Mouse (Mus musculus): Measurements from ENCODE around the gene Tac2. TPM values are rescaled to one million over a fixed set of nuclear protein-coding genes. Genes with fewer than 3 reads are reported as not detected.
"Not testable (repeated sequence)": the region's sequence is repeated elsewhere in the genome, so short reads cannot be mapped to it uniquely, and the experiment has no call there.

The Tac2 gene
- polyA plus RNA-seq, 1 experiment, result not detected

DNA sequence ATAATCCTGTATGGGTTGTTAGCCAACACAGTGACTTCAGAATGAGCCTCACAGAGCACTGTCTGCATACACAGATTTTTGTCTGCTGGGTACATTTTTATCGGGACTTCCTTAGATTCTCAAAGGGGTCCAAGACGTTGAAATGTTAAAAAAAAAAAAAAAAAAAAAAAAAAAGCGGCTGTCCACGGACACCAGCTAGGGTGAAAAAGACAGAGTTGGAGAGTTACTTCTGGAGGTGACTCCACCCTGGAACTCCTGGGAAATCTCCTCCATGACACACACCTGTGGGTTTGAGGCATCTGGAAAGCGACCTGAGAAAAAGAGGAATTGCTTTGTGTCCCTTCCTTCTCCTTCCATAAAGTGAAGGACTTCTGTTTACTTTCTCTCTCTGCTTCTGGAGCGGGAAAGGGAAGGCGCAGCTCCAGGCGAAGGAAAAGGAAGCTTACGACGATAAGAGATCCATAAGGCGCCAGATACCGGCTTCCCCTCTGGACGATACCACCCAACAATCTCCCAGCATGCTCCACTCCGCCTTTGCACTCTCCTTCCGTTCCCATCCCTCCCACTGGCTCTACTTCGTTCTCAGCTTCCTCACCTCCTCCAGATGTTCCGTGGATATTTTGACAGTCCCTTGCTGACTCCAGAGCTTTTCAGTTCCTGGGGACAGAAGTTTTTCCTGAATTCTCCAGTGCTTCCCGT, 31.6 kb downstream of the Tac2 start:
- peaks cover 9% of the 10 kb centered on the region for H3K4me1 ChIP-seq (ENCODE audit: control insufficient read depth, insufficient read depth, low read length)
- 61% methylated on average over 18 of the region's 18 CpGs for WGBS
- H3K4me3 ChIP-seq (ENCODE audit: insufficient read depth, low read depth, low read length), result peak overlapping the region; percentile 11; the same call in 1 of the 2 replicates
- H3K36me3 ChIP-seq (ENCODE audit: control insufficient read depth, insufficient read depth, low read length), result no peaks in the 10 kb centered on the region
- no peaks in the 10 kb centered on the region for H3K27me3 ChIP-seq (replicated peaks; ENCODE audit: control insufficient read depth, insufficient read depth, low read length)
- no peak for TF ChIP-seq CTCF (conservative IDR thresholded peaks at IDR 0.05; ENCODE audit: insufficient read depth, insufficient read length, low read depth, low read length)
- TF ChIP-seq POLR2A (IDR thresholded peaks at IDR 0.05; ENCODE audit: low read depth, low read length), result no peak
- H3K27ac ChIP-seq (ENCODE audit: insufficient read depth, low read depth, low read length), result no peak overlapping the region
- DNase-seq, result peak; percentile 32

- no peak for DNase-seq
- Histone ChIP-seq H3K27ac (ENCODE audit: insufficient read depth, low read depth, low read length) (no peak within 1 kb of the TSS), H3K4me1 (ENCODE audit: control insufficient read depth, insufficient read depth, low read length) (peaks cover 14% of the 10 kb centered on the region), H3K36me3 (ENCODE audit: control insufficient read depth, insufficient read depth, low read length) (no peaks in the 10 kb centered on the region), H3K4me3 (ENCODE audit: insufficient read depth, low read depth, low read length) (no peak within 1 kb of the TSS), H3K27me3 (replicated peaks; ENCODE audit: control insufficient read depth, insufficient read depth, low read length) (no peaks in the 10 kb centered on the region)
- no peak for TF ChIP-seq POLR2A (IDR thresholded peaks at IDR 0.05; ENCODE audit: low read depth, low read length)
- WGBS, result 71% methylated on average over 9 of the region's 9 CpGs
Observed at GRCm38 (mm10) chr10:127759181-127760110, 35.2 kb downstream of the Tac2 start, which contains the start of the genes Rdh1 and Rdh16f1. TSS of gene Rdh1 (plus strand) at chr10:127759721. TSS of gene Rdh16f1 (plus strand) at chr10:127759787.

GRCm38 (mm10) chr10:127762926-127763325, 38.6 kb downstream of the Tac2 start:
- 91% methylated on average over 10 of the region's 10 CpGs for WGBS
- not testable (repeated sequence) for H3K4me1 ChIP-seq (ENCODE audit: control insufficient read depth, insufficient read depth, low read length); H3K36me3 ChIP-seq (ENCODE audit: control insufficient read depth, insufficient read depth, low read length); H3K27me3 ChIP-seq (replicated peaks; ENCODE audit: control insufficient read depth, insufficient read depth, low read length); DNase-seq; H3K4me3 ChIP-seq (ENCODE audit: insufficient read depth, low read depth, low read length); H3K27ac ChIP-seq (ENCODE audit: insufficient read depth, low read depth, low read length)

GRCm38 (mm10) chr10:127763914-127764680, 39.8 kb downstream of the Tac2 start:
- Histone ChIP-seq H3K27me3 (replicated peaks; ENCODE audit: control insufficient read depth, insufficient read depth, low read length) (no peaks in the 10 kb centered on the region), H3K4me3 (ENCODE audit: insufficient read depth, low read depth, low read length) (no peak overlapping the region), H3K27ac (ENCODE audit: insufficient read depth, low read depth, low read length) (no peak overlapping the region), H3K36me3 (ENCODE audit: control insufficient read depth, insufficient read depth, low read length) (no peaks in the 10 kb centered on the region), H3K4me1 (ENCODE audit: control insufficient read depth, insufficient read depth, low read length) (peaks cover 5% of the 10 kb centered on the region; the same call in 1 of the 2 replicates)
- peak; percentile 85 for DNase-seq
- WGBS, result 37% methylated on average over 12 of the region's 12 CpGs
- TF ChIP-seq CTCF (conservative IDR thresholded peaks at IDR 0.05; ENCODE audit: insufficient read depth, insufficient read length, low read depth, low read length), result no peak
- no peak for TF ChIP-seq POLR2A (IDR thresholded peaks at IDR 0.05; ENCODE audit: low read depth, low read length)

DNA sequence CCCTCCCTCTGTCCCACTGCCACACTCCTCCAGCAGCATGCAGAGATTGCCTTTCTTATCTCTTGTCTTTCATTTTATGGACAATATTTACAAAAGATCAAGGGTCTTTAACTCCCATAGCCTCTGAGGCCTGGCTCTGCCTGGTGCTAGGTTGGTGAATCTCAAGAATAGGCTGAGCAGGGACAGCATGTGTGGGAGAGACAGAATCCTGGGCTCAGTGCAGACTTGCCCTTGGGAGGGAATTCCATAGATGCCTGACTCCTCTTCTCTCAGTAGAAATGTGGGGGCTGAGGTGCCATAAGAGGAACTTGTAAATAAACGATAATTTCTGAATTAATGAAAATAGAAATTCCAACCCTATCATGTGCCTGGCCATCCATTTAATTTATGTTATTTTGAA, 42.3 kb downstream of the Tac2 start:
- no peak for DNase-seq
- Histone ChIP-seq H3K27ac (ENCODE audit: insufficient read depth, low read depth, low read length) (no peak overlapping the region), H3K36me3 (ENCODE audit: control insufficient read depth, insufficient read depth, low read length) (no peaks in the 10 kb centered on the region), H3K4me3 (ENCODE audit: insufficient read depth, low read depth, low read length) (no peak overlapping the region), H3K4me1 (ENCODE audit: control insufficient read depth, insufficient read depth, low read length) (peaks cover 5% of the 10 kb centered on the region; the same call in 1 of the 2 replicates), H3K27me3 (replicated peaks; ENCODE audit: control insufficient read depth, insufficient read depth, low read length) (no peaks in the 10 kb centered on the region)
- TF ChIP-seq POLR2A (IDR thresholded peaks at IDR 0.05; ENCODE audit: low read depth, low read length) (no peak), CTCF (conservative IDR thresholded peaks at IDR 0.05; ENCODE audit: insufficient read depth, insufficient read length, low read depth, low read length) (no peak)
- 56% methylated on average over 1 of the region's 1 CpGs for WGBS

- Histone ChIP-seq H3K27me3 (replicated peaks; ENCODE audit: control insufficient read depth, insufficient read depth, low read length) (no peaks in the 10 kb centered on the region), H3K4me1 (ENCODE audit: control insufficient read depth, insufficient read depth, low read length) (no peaks in the 10 kb centered on the region), H3K4me3 (ENCODE audit: insufficient read depth, low read depth, low read length) (no peak within 1 kb of the TSS), H3K36me3 (ENCODE audit: control insufficient read depth, insufficient read depth, low read length) (no peaks in the 10 kb centered on the region), H3K27ac (ENCODE audit: insufficient read depth, low read depth, low read length) (no peak within 1 kb of the TSS)
- TF ChIP-seq CTCF (conservative IDR thresholded peaks at IDR 0.05; ENCODE audit: insufficient read depth, insufficient read length, low read depth, low read length) (no peak), POLR2A (IDR thresholded peaks at IDR 0.05; ENCODE audit: low read depth, low read length) (no peak)
- 60% methylated on average over 2 of the region's 2 CpGs for WGBS
- DNase-seq, result no peak
Observed at GRCm38 (mm10) chr10:127776011-127776410, 51.7 kb downstream of the Tac2 start, which contains the start of gene Rdh9. TSS of gene Rdh9 (plus strand) at chr10:127776386.

Other genes starting within 250 kb of the Tac2 start
- 1.2 and 3.0 TPM in 2 replicates for gene Stac3, start 222.8 kb upstream of the Tac2 start, polyA plus RNA-seq (2012; rRNA removed)
- gene Ndufa4l2, start 209.5 kb upstream of the Tac2 start, polyA plus RNA-seq (2012; rRNA removed), result 24.4 and 27.4 TPM in 2 replicates
- gene Shmt2, start 202.0 kb upstream of the Tac2 start, polyA plus RNA-seq (2012; rRNA removed), result 232 and 274 TPM in 2 replicates
- gene Nxph4, start 189.9 kb upstream of the Tac2 start, polyA plus RNA-seq (2012; rRNA removed), result 2.0 and 2.2 TPM in 2 replicates
- gene Lrp1, start 103.3 kb upstream of the Tac2 start, polyA plus RNA-seq (2012; rRNA removed), result 55.3 and 57.8 TPM in 2 replicates
- 70.2 and 72.1 TPM in 2 replicates for gene Stat6, start 81.5 kb upstream of the Tac2 start, polyA plus RNA-seq (2012; rRNA removed)
- gene Nemp1, start 57.6 kb upstream of the Tac2 start, polyA plus RNA-seq (2012; rRNA removed), result 2.3 and 2.5 TPM in 2 replicates
- gene Nab2, start 55.9 kb upstream of the Tac2 start, polyA plus RNA-seq (2012; rRNA removed), result 17.9 and 18.6 TPM in 2 replicates
- gene Myo1a, start 19.3 kb upstream of the Tac2 start, polyA plus RNA-seq (2012; rRNA removed), result 0.06 and 0.18 TPM in 2 replicates
- 7.2 and 7.3 TPM in 2 replicates for gene Zbtb39, start 15.1 kb downstream of the Tac2 start, polyA plus RNA-seq (2012; rRNA removed)
- gene Gpr182, start 27.3 kb downstream of the Tac2 start, polyA plus RNA-seq (2012; rRNA removed), result 8.1 and 9.7 TPM in 2 replicates
- gene Rdh1, start 35.2 kb downstream of the Tac2 start, polyA plus RNA-seq (2012; rRNA removed), result 1.1 and 1.3 TPM in 2 replicates
- gene Rdh16f1, start 35.3 kb downstream of the Tac2 start, polyA plus RNA-seq (2012; rRNA removed), result 2.1 and 2.3 TPM in 2 replicates
- 0.10 and 0.13 TPM in 2 replicates for gene Rdh9, start 51.9 kb downstream of the Tac2 start, polyA plus RNA-seq (2012; rRNA removed)
- gene Rdh16, start 76.7 kb downstream of the Tac2 start, polyA plus RNA-seq (2012; rRNA removed), result 61.2 and 67.5 TPM in 2 replicates
- gene Rdh19, start 125.5 kb downstream of the Tac2 start, polyA plus RNA-seq (2012; rRNA removed), result 1.6 and 2.0 TPM in 2 replicates
- gene Rdh16f2, start 142.0 kb downstream of the Tac2 start, polyA plus RNA-seq (2012; rRNA removed), result 391 and 483 TPM in 2 replicates
- 0.20 and 0.31 TPM in 2 replicates for gene Rdh7, start 164.3 kb downstream of the Tac2 start, polyA plus RNA-seq (2012; rRNA removed)
- 0.13 TPM in 1 of 2 replicates, not detected in the other for gene Sdr9c7, start 174.0 kb downstream of the Tac2 start, polyA plus RNA-seq (2012; rRNA removed)